Mouse (Mus musculus) ES-E14 (cell line): ENCODE measurements around the gene Mpp2.

ENCODE experiments used
- HCFC1 ChIP-seq: IDR thresholded peaks from 2 replicates; pipeline ENCODE4 v1.6.1; 2012; ENCODE audit warnings: low read length, inconsistent platforms, borderline replicate concordance; ENCODE audit not compliant: insufficient read depth
- ZC3H11A ChIP-seq: IDR thresholded peaks from 2 replicates; pipeline ENCODE4 v1.6.1; 2012; ENCODE audit warnings: low read depth, mild to moderate bottlenecking, inconsistent platforms, low read length, borderline replicate concordance
- ZNF384 ChIP-seq: IDR thresholded peaks from 2 replicates; pipeline ENCODE4 v1.6.1; 2012; ENCODE audit warnings: low read depth, low read length, inconsistent platforms

GRCm38 (mm10) chr11:102036336-102036735 is 52.0 kb downstream of the Mpp2 start:
- TF ChIP-seq HCFC1 (no peak), ZC3H11A (no peak), ZNF384 (no peak)
